Mouse (Mus musculus) small intestine, adult 2 months (tissue): ENCODE data around the gene Cdadc1.

ENCODE experiments used
- CTCF ChIP-seq: fragments of 200-500 bp; IDR thresholded peaks from 2 replicates; pipeline ENCODE4 v1.5.1; 2012; ENCODE audit warnings: low read depth, mild to moderate bottlenecking, control low read depth, inconsistent platforms, low read length, moderate library complexity, mixed read lengths; ENCODE audit not compliant: insufficient replicate concordance, insufficient read length; ENCODE audit errors: extremely low read depth
- POLR2A ChIP-seq: fragments of 200-500 bp; IDR thresholded peaks from 2 replicates; pipeline ENCODE4 v1.6.1; 2012; ENCODE audit warnings: low read depth, mild to moderate bottlenecking, control low read depth, inconsistent platforms, low read length, moderate library complexity

GRCm38 (mm10) chr14:59630096-59630495, 32.3 kb upstream of the Cdadc1 start:
- no peak for TF ChIP-seq CTCF
- no peak for TF ChIP-seq POLR2A
